Mouse (Mus musculus): ENCODE measurements around the gene Cd47. TPM values are rescaled to one million over a fixed set of nuclear protein-coding genes. Genes with fewer than 3 reads are reported as not detected.

Gene Cd47
- polyA plus RNA-seq, 1 experiment from 2014 or later, result 286 TPM

- Histone ChIP-seq H3K27me3 (ENCODE audit: insufficient read depth, low read length) (no peaks in the 10 kb centered on the region), H3K27ac (ENCODE audit: low read depth) (no peak overlapping the region), H3K4me1 (ENCODE audit: insufficient read depth) (0 out of 2 replicates have a peak, but pooled peaks cover 2% of the 10 kb centered on the region), H3K9me3 (ENCODE audit: low read length) (no peaks in the 10 kb centered on the region), H3K36me3 (replicated peaks; ENCODE audit: insufficient read depth, low read length) (no peaks in the 10 kb centered on the region), H3K9ac (replicated peaks) (no peak overlapping the region), H3K4me2 (ENCODE audit: low read depth, low read length) (no peak overlapping the region), H3K4me3 (ENCODE audit: low read depth, low read length) (no peak overlapping the region)
- no peak for TF ChIP-seq EP300 (IDR thresholded peaks at IDR 0.05; ENCODE audit: low read depth)
- TF ChIP-seq CTCF (IDR thresholded peaks at IDR 0.05; ENCODE audit: low read depth), result no peak
- DNase-seq, result no peak
- no peak for ATAC-seq
- WGBS (ENCODE audit: insufficient replicate concordance), result 82% methylated on average over 9 of the region's 9 CpGs
These were observed 123.4 kb downstream of the Cd47 start for GRCm38 (mm10) chr16:49923720-49924119.

GRCm38 (mm10) chr16:49924941-49925340, 124.6 kb downstream of the Cd47 start:
- Histone ChIP-seq H3K36me3 (replicated peaks; ENCODE audit: insufficient read depth, low read length) (no peaks in the 10 kb centered on the region), H3K27ac (ENCODE audit: low read depth) (no peak overlapping the region), H3K4me1 (ENCODE audit: insufficient read depth) (0 out of 2 replicates have a peak, but pooled peaks cover 2% of the 10 kb centered on the region), H3K27me3 (ENCODE audit: insufficient read depth, low read length) (no peaks in the 10 kb centered on the region), H3K4me2 (ENCODE audit: low read depth, low read length) (no peak overlapping the region), H3K9ac (replicated peaks) (no peak overlapping the region), H3K9me3 (ENCODE audit: low read length) (no peaks in the 10 kb centered on the region), H3K4me3 (ENCODE audit: low read depth, low read length) (no peak overlapping the region)
- TF ChIP-seq CTCF (IDR thresholded peaks at IDR 0.05; ENCODE audit: low read depth) (no peak), EP300 (IDR thresholded peaks at IDR 0.05; ENCODE audit: low read depth) (no peak)
- 94% methylated on average over 1 of the region's 1 CpGs for WGBS (ENCODE audit: insufficient replicate concordance)
- no peak for ATAC-seq
- DNase-seq, result no peak

GRCm38 (mm10) chr16:49933274-49933673, 132.9 kb downstream of the Cd47 start:
- no peak for ATAC-seq
- H3K27ac ChIP-seq (ENCODE audit: low read depth), result no peak overlapping the region
- 80% methylated on average over 5 of the region's 5 CpGs for WGBS (ENCODE audit: insufficient replicate concordance)
- H3K9ac ChIP-seq (replicated peaks), result no peak overlapping the region
- TF ChIP-seq EP300 (IDR thresholded peaks at IDR 0.05; ENCODE audit: low read depth) (no peak), CTCF (IDR thresholded peaks at IDR 0.05; ENCODE audit: low read depth) (no peak)
- no peak overlapping the region for H3K4me2 ChIP-seq (ENCODE audit: low read depth, low read length)
- no peaks in the 10 kb centered on the region for H3K36me3 ChIP-seq (replicated peaks; ENCODE audit: insufficient read depth, low read length)
- no peak for DNase-seq
- no peak overlapping the region for H3K4me3 ChIP-seq (ENCODE audit: low read depth, low read length)
- no peaks in the 10 kb centered on the region for H3K27me3 ChIP-seq (ENCODE audit: insufficient read depth, low read length)
- no peaks in the 10 kb centered on the region for H3K9me3 ChIP-seq (ENCODE audit: low read length)
- H3K4me1 ChIP-seq (ENCODE audit: insufficient read depth), result peaks cover 5% of the 10 kb centered on the region; the same call in 1 of the 2 replicates

- H3K9ac ChIP-seq (replicated peaks), result no peak overlapping the region
- no peak overlapping the region for H3K4me2 ChIP-seq (ENCODE audit: low read depth, low read length)
- H3K36me3 ChIP-seq (replicated peaks; ENCODE audit: insufficient read depth, low read length), result no peaks in the 10 kb centered on the region
- peaks cover 5% of the 10 kb centered on the region; the same call in 1 of the 2 replicates for H3K4me1 ChIP-seq (ENCODE audit: insufficient read depth)
- H3K27ac ChIP-seq (ENCODE audit: low read depth), result no peak overlapping the region
- DNase-seq (no peak), ATAC-seq (no peak)
- TF ChIP-seq CTCF (IDR thresholded peaks at IDR 0.05; ENCODE audit: low read depth) (no peak), EP300 (IDR thresholded peaks at IDR 0.05; ENCODE audit: low read depth) (no peak)
- no peak overlapping the region for H3K4me3 ChIP-seq (ENCODE audit: low read depth, low read length)
- no peaks in the 10 kb centered on the region for H3K9me3 ChIP-seq (ENCODE audit: low read length)
- WGBS (ENCODE audit: insufficient replicate concordance), result 83% methylated on average over 6 of the region's 6 CpGs
- no peaks in the 10 kb centered on the region for H3K27me3 ChIP-seq (ENCODE audit: insufficient read depth, low read length)
These were observed 135.7 kb downstream of the Cd47 start for GRCm38 (mm10) chr16:49936008-49936443.

- H3K4me2 ChIP-seq (ENCODE audit: low read depth, low read length), result no peak overlapping the region
- ATAC-seq (peak; percentile 51; the same call in 1 of the 2 replicates), DNase-seq (no peak)
- peaks cover 5% of the 10 kb centered on the region; the same call in 1 of the 2 replicates for H3K4me1 ChIP-seq (ENCODE audit: insufficient read depth)
- no peak overlapping the region for H3K9ac ChIP-seq (replicated peaks)
- 44% methylated on average over 5 of the region's 5 CpGs for WGBS (ENCODE audit: insufficient replicate concordance)
- no peaks in the 10 kb centered on the region for H3K9me3 ChIP-seq (ENCODE audit: low read length)
- TF ChIP-seq CTCF (IDR thresholded peaks at IDR 0.05; ENCODE audit: low read depth), result no peak
- TF ChIP-seq EP300 (IDR thresholded peaks at IDR 0.05; ENCODE audit: low read depth), result no peak
- no peaks in the 10 kb centered on the region for H3K27me3 ChIP-seq (ENCODE audit: insufficient read depth, low read length)
- no peak overlapping the region for H3K27ac ChIP-seq (ENCODE audit: low read depth)
- H3K36me3 ChIP-seq (replicated peaks; ENCODE audit: insufficient read depth, low read length), result no peaks in the 10 kb centered on the region
- H3K4me3 ChIP-seq (ENCODE audit: low read depth, low read length), result no peak overlapping the region
These were observed 136.5 kb downstream of the Cd47 start for GRCm38 (mm10) chr16:49936793-49937192.

- Histone ChIP-seq H3K36me3 (replicated peaks; ENCODE audit: insufficient read depth, low read length) (no peaks in the 10 kb centered on the region), H3K4me1 (ENCODE audit: insufficient read depth) (peaks cover 5% of the 10 kb centered on the region; the same call in 1 of the 2 replicates), H3K4me2 (ENCODE audit: low read depth, low read length) (peak overlapping the region; percentile 18), H3K9ac (replicated peaks) (no peak overlapping the region), H3K27ac (ENCODE audit: low read depth) (no peak overlapping the region), H3K4me3 (ENCODE audit: low read depth, low read length) (no peak overlapping the region), H3K27me3 (ENCODE audit: insufficient read depth, low read length) (no peaks in the 10 kb centered on the region), H3K9me3 (ENCODE audit: low read length) (no peaks in the 10 kb centered on the region)
- no peak for DNase-seq
- peak; percentile 45; the same call in 1 of the 2 replicates for ATAC-seq
- 48% methylated on average over 11 of the region's 11 CpGs for WGBS (ENCODE audit: insufficient replicate concordance)
- TF ChIP-seq EP300 (IDR thresholded peaks at IDR 0.05; ENCODE audit: low read depth), result no peak
- TF ChIP-seq CTCF (IDR thresholded peaks at IDR 0.05; ENCODE audit: low read depth), result no peak
These were observed 137.2 kb downstream of the Cd47 start for GRCm38 (mm10) chr16:49937218-49938165.

All from liver, postnatal 0 days (tissue).